Mouse (Mus musculus): ENCODE results near the gene Dusp1. TPM values are rescaled to one million over a fixed set of nuclear protein-coding genes. Genes with fewer than 3 reads are reported as not detected.

Gene Dusp1
- polyA plus RNA-seq, 2 experiments from 2014 or later, result 24.6 to 24.7 TPM

DNA sequence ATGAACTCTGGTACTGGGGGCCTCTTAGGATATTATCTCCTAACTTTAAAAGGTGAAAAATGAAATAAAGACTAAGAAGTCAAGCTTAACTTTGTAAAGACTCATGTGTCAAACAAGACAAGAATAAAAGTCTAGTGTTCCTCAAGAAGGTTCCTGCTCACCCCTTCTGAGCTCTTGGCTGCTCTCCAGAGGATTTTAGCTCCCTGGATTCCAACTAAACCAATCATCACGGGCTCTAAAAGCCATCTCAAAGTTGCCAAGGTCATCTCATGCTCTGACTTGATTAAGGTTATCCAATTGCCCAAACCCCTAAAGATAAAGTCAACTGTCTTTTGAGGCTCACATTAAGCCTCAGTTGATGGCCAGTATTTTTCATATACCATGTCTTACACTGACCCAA is 63.3 kb downstream of the Dusp1 start:
- ATAC-seq, result no peak

DNA sequence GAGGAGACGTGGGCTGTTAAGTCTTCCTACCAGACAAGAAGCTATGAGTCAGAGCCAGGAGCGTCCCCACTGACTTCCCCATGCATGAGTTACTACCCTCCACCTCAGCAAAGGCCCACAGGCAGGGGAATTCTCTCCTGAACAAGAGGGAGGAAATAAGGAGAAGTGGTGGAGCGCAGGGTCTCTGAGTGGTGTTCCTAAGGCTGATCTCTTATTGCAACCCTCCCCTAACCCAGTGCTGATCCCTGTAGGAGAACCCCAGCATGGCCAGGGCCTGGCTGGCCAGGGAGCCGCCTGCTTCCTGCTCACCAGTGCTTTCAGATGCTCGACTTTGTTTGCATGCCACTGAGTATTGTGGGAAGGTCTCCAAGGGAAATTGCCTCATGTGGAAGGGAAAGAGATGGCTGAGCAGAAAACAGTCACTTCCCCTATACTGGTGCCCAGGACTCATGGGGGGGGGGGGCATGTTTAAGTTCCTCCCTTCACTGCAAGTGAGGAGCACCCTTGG is 64.5 kb downstream of the Dusp1 start:
- no peak for ATAC-seq

- ATAC-seq, result no peak
These were observed 67.1 kb downstream of the Dusp1 start for GRCm38 (mm10) chr17:26494642-26495468.

DNA sequence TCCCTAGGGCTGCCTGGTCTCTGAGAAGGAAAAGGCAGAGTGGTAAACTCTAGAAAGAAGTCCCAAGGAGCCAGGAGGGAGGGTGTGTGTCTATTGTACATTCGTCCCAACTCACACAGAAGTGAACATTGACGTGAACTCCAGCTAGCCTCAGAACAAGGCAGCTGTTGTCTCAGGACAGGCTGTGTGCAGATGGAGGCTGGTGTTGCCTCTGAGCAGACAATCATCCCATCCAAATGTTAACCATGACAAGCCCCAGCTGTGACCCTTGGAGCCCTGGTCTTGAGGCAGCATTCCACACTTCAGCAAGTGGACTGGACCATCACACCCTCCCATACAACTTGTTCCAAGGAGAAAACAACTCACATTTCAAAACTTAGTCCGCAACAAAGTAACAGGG is 69.7 kb downstream of the Dusp1 start:
- ATAC-seq, result no peak

DNA sequence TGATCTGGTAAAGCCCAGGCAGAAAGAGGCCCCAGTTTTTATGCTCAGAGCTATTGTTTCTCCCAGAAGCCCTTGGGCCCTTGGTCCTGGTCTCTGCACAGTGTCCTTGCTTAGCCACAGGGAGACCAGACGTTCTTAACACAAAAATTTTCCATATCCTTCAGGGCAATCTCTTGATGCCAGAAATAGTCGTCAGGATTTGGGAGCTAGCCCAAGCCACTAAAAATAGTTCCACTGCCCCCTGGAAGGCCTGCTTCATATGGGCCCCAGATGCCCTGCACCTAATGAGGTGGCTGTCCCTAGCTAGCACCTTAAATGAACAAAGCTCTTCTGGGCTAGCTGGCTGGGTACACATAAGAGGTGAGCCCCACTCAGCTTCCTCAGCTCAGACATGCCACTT is 71.0 kb downstream of the Dusp1 start:
- ATAC-seq, result no peak

- ATAC-seq, result no peak
These were observed 71.9 kb downstream of the Dusp1 start for GRCm38 (mm10) chr17:26490072-26490471.

GRCm38 (mm10) chr17:26488711-26489403 is 73.1 kb downstream of the Dusp1 start:
- ATAC-seq, result no peak

GRCm38 (mm10) chr17:26487917-26488316 is 74.0 kb downstream of the Dusp1 start:
- ATAC-seq, result no peak

- ATAC-seq, result no peak
These were observed 74.7 kb downstream of the Dusp1 start for GRCm38 (mm10) chr17:26487266-26487665.

- no peak for ATAC-seq
These were observed 77.1 kb downstream of the Dusp1 start for GRCm38 (mm10) chr17:26484626-26485421.

GRCm38 (mm10) chr17:26480956-26481355 is 81.0 kb downstream of the Dusp1 start:
- ATAC-seq, result no peak

- no peak for ATAC-seq
These were observed 82.3 kb downstream of the Dusp1 start for GRCm38 (mm10) chr17:26479619-26480018.

GRCm38 (mm10) chr17:26478672-26479071 is 83.3 kb downstream of the Dusp1 start:
- ATAC-seq, result no peak

GRCm38 (mm10) chr17:26476871-26477270 is 85.1 kb downstream of the Dusp1 start:
- ATAC-seq, result no peak

DNA sequence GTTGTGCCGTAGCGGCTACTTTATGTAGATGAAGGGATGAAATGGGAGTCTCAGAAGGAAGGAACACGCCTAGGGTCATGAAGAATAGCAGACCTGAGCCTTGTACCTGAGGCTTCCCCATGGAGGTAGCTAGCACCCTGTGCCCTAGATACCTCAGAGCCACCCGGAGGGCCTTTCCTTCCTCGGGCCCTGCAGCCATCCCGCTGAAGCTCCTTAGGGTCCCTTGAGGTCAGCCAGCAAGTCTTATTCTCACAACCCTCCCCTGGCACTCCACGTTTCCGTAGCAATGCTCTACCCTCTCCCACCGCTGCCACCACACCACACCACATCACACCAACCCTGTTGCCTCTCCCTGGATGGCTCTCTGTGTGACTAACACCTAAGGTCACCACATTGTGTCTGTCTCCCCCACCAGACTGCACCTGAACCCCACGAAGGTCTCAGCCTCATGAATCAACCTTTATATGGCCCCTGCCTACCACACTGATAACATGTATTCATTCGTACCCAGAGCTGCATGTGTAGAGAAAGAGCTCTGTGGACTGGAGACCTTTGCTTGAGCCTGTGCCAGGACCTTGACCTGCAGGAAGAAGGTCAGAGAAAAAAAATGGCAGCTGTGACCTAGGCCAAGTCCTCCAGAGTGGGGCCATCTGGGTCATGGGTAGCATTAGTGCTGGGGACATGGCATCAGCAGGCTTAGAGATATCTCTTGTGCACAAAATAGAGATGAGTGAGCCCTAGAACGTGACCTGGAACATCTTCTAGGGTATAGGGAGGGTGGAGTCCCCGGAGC is 93.6 kb downstream of the Dusp1 start:
- ATAC-seq, result no peak

DNA sequence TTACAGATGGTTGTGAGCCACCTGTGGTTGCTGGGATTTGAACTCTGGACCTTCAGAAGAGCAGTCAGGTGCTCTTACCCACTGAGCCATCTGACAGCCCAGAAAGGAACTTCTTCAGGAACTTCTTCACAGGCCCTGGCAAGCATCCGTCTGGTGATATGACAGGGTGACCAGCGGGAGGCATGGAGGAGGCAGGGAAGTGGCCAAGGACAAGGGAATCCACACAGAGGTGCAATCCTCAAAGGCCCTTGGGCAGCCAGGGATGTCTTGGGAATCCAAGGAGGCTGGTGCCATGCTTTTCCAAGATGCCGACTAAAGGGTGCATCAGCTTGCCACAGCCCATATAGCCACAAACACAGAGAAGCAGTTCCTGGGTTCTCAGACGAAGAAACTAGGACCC is 94.3 kb downstream of the Dusp1 start:
- no peak for ATAC-seq

- peak; percentile 69 for ATAC-seq
These were observed 95.2 kb downstream of the Dusp1 start for GRCm38 (mm10) chr17:26466741-26467150.

GRCm38 (mm10) chr17:26464972-26465371 is 97.0 kb downstream of the Dusp1 start:
- ATAC-seq, result no peak

GRCm38 (mm10) chr17:26464481-26464880 is 97.4 kb downstream of the Dusp1 start:
- no peak for ATAC-seq

GRCm38 (mm10) chr17:26463984-26464383 is 97.9 kb downstream of the Dusp1 start:
- ATAC-seq, result no peak

DNA sequence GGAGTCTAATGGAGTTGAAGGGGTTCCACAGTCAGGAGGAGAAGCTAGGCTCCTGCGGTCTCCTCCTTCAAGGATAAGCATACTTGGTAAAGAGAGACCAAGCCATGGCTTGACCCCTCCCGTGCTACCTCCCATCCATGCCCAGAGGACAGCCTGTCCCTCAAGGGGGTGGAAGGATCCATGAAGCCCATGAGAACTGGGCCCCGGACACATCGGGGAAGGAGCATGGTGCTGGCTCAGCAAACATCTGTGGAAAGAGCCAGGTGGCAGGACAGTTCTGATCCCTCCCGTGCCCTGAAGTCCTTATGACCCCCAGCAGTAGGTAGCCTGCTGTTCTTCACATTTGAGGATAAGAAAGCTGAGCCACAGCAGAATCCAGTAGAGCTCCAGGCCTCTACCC is 98.5 kb downstream of the Dusp1 start:
- ATAC-seq, result no peak

GRCm38 (mm10) chr17:26462634-26463170 is 99.2 kb downstream of the Dusp1 start:
- peak; percentile 58 for ATAC-seq
